Mouse (Mus musculus): ENCODE measurements around the gene Rasa3.
A peak's percentile ranks its signal among the peaks of the same experiment; 100 is the strongest.

Gene Rasa3

GRCm38 (mm10) chr8:13677413-13677883 is at the start of gene Rasa3:
Gene Rasa3, minus strand, starts transcription at chr8:13677603.
- DNase-seq (ENCODE audit: low read depth, low spot score): peak; percentile 96

- DNase-seq (ENCODE audit: low read depth, low spot score): peak; percentile 28
Observed at GRCm38 (mm10) chr8:13725722-13726121, 48.3 kb upstream of the Rasa3 start.

GRCm38 (mm10) chr8:13718980-13719379 is 41.6 kb upstream of the Rasa3 start:
- DNase-seq (ENCODE audit: low read depth, low spot score): no peak

- DNase-seq (ENCODE audit: low read depth, low spot score): no peak
Observed at GRCm38 (mm10) chr8:13708514-13708913, 31.1 kb upstream of the Rasa3 start.

GRCm38 (mm10) chr8:13706918-13707317 is 29.5 kb upstream of the Rasa3 start:
- DNase-seq (ENCODE audit: low read depth, low spot score): no peak

GRCm38 (mm10) chr8:13705668-13706067 is 28.3 kb upstream of the Rasa3 start, which contains the start of gene Cfap97d2:
Gene Cfap97d2, plus strand, starts transcription at chr8:13705889.
- DNase-seq (ENCODE audit: low read depth, low spot score): peak; percentile 38

GRCm38 (mm10) chr8:13704301-13704700 is 26.9 kb upstream of the Rasa3 start:
- no peak for DNase-seq (ENCODE audit: low read depth, low spot score)

GRCm38 (mm10) chr8:13703756-13704155 is 26.4 kb upstream of the Rasa3 start:
- no peak for DNase-seq (ENCODE audit: low read depth, low spot score)

- DNase-seq (ENCODE audit: low read depth, low spot score): no peak
Observed at GRCm38 (mm10) chr8:13702755-13703154, 25.4 kb upstream of the Rasa3 start.

- no peak for DNase-seq (ENCODE audit: low read depth, low spot score)
Observed at GRCm38 (mm10) chr8:13699323-13699949, 22.0 kb upstream of the Rasa3 start.

- DNase-seq (ENCODE audit: low read depth, low spot score): no peak
Observed at GRCm38 (mm10) chr8:13698281-13698680, 20.9 kb upstream of the Rasa3 start.

GRCm38 (mm10) chr8:13697681-13698080 is 20.3 kb upstream of the Rasa3 start:
- no peak for DNase-seq (ENCODE audit: low read depth, low spot score)

- DNase-seq (ENCODE audit: low read depth, low spot score): no peak
Observed at GRCm38 (mm10) chr8:13697196-13697595, 19.8 kb upstream of the Rasa3 start.

GRCm38 (mm10) chr8:13696157-13696556 is 18.8 kb upstream of the Rasa3 start:
- DNase-seq (ENCODE audit: low read depth, low spot score): no peak

GRCm38 (mm10) chr8:13695203-13695867 is 17.9 kb upstream of the Rasa3 start:
- no peak for DNase-seq (ENCODE audit: low read depth, low spot score)

GRCm38 (mm10) chr8:13694735-13695134 is 17.3 kb upstream of the Rasa3 start:
- no peak for DNase-seq (ENCODE audit: low read depth, low spot score)

GRCm38 (mm10) chr8:13692302-13693066 is 15.1 kb upstream of the Rasa3 start:
- no peak for DNase-seq (ENCODE audit: low read depth, low spot score)

- no peak for DNase-seq (ENCODE audit: low read depth, low spot score)
Observed at GRCm38 (mm10) chr8:13689331-13689730, 11.9 kb upstream of the Rasa3 start.

- no peak for DNase-seq (ENCODE audit: low read depth, low spot score)
Observed at GRCm38 (mm10) chr8:13688461-13688860, 11.1 kb upstream of the Rasa3 start.

- no peak for DNase-seq (ENCODE audit: low read depth, low spot score)
Observed at GRCm38 (mm10) chr8:13687941-13688340, 10.5 kb upstream of the Rasa3 start.

- no peak for DNase-seq (ENCODE audit: low read depth, low spot score)
Observed at GRCm38 (mm10) chr8:13687101-13687717, 9.8 kb upstream of the Rasa3 start.

- no peak for DNase-seq (ENCODE audit: low read depth, low spot score)
Observed at GRCm38 (mm10) chr8:13686426-13686825, 9.0 kb upstream of the Rasa3 start.
